Comparison of ENCODE assay signal across 11 mouse cellular contexts in genomic region chr11:75796536-75797246, GRCm38 (mm10). TPM values are rescaled to one million over a fixed set of nuclear protein-coding genes. Genes with fewer than 3 reads are reported as not detected.
DNase-seq lines count a peak whose midpoint lies in the region; ATAC-seq lines count a peak whose summit lies in the region.
"Had no signal": no experiment of that assay in that cellular context is flagged by ENCODE, and none has a peak within 500 bp of the region (broad histone marks: within the 10 kb centered on the region; RNA-seq: fewer than 3 reads in every experiment).

No protein-coding gene starts in this region.

- H3K4me1 ChIP-seq in heart, embryonic 12.5 days (replicated peaks): peaks cover 8% of the 10 kb centered on the region; the same call in 1 of the 2 replicates
- peaks cover 21% of the 10 kb centered on the region for H3K4me1 ChIP-seq in neural tube, embryonic 12.5 days
- H3K4me1 ChIP-seq in limb, embryonic 12.5 days (replicated peaks): peaks cover 16% of the 10 kb centered on the region

- no peak overlapping the region for H3K9ac ChIP-seq in heart, embryonic 12.5 days
- no peak overlapping the region for H3K9ac ChIP-seq in neural tube, embryonic 12.5 days
- H3K9ac ChIP-seq in limb, embryonic 12.5 days (replicated peaks): no peak overlapping the region

- no peak for ATAC-seq in heart, embryonic 12.5 days (ENCODE audit: insufficient number of reproducible peaks, low FRiP score)
- ATAC-seq in neural tube, embryonic 12.5 days (ENCODE audit: low FRiP score, low read depth): no peak
- ATAC-seq in limb, embryonic 12.5 days (ENCODE audit: insufficient number of reproducible peaks, insufficient read depth, low FRiP score, low TSS enrichment, low read depth): no peak
- no peak for ATAC-seq in megakaryocyte progenitor cell, adult 5-6 weeks (replicated peaks; ENCODE audit: poor library complexity)

- DNase-seq in heart, adult 8-10 months (ENCODE audit: low spot score): no peak
- DNase-seq in neural tube, embryonic 10.5 days (ENCODE audit: extremely low spot score, low spot score): no peak
- peak; percentile 64 for DNase-seq in testis, postnatal 10 days (ENCODE audit: low spot score)
- DNase-seq in Muller cell, postnatal 12 days (ENCODE audit: inconsistent ontology term): no peak

- 63% methylated on average over 13 of the region's 13 CpGs for WGBS in heart, embryonic 12.5 days
- 75% methylated on average over 13 of the region's 13 CpGs for WGBS in neural tube, embryonic 12.5 days
- WGBS in limb, embryonic 12.5 days: 67% methylated on average over 13 of the region's 13 CpGs

- no peaks in the 10 kb centered on the region for H3K36me3 ChIP-seq in heart, embryonic 12.5 days
- no peaks in the 10 kb centered on the region for H3K36me3 ChIP-seq in neural tube, embryonic 12.5 days
- no peaks in the 10 kb centered on the region for H3K36me3 ChIP-seq in limb, embryonic 12.5 days

- no peak overlapping the region for H3K27ac ChIP-seq in heart, embryonic 12.5 days (ENCODE audit: poor library complexity, severe bottlenecking)
- H3K27ac ChIP-seq in neural tube, embryonic 12.5 days: no peak overlapping the region
- H3K27ac ChIP-seq in limb, embryonic 12.5 days: no peak overlapping the region

- H3K9me3 ChIP-seq in heart, embryonic 12.5 days (replicated peaks): no peaks in the 10 kb centered on the region
- H3K9me3 ChIP-seq in neural tube, embryonic 12.5 days: no peaks in the 10 kb centered on the region
- H3K9me3 ChIP-seq in limb, embryonic 12.5 days: peaks cover 3% of the 10 kb centered on the region; the same call in 1 of the 2 replicates

- peaks cover 92% of the 10 kb centered on the region for H3K27me3 ChIP-seq in heart, embryonic 12.5 days (replicated peaks)
- peaks cover 55% of the 10 kb centered on the region for H3K27me3 ChIP-seq in neural tube, embryonic 12.5 days (replicated peaks)
- H3K27me3 ChIP-seq in limb, embryonic 12.5 days: peaks cover 82% of the 10 kb centered on the region

- 0 out of 2 replicates have a peak overlapping the region, but pooled peaks have one; percentile 46 for H3K4me3 ChIP-seq in heart, embryonic 12.5 days
- no peak overlapping the region for H3K4me3 ChIP-seq in neural tube, embryonic 12.5 days
- peak overlapping the region; percentile 53; the same call in 1 of the 2 replicates for H3K4me3 ChIP-seq in limb, embryonic 12.5 days (replicated peaks)

- H3K4me2 ChIP-seq in heart, embryonic 12.5 days: no peak overlapping the region
- peak overlapping the region; percentile 70 for H3K4me2 ChIP-seq in neural tube, embryonic 12.5 days (replicated peaks)
- no peak overlapping the region for H3K4me2 ChIP-seq in limb, embryonic 12.5 days

RNA-seq across cellular contexts. Expression of gene Doc2b, which starts 0.8 kb away (rescaled TPM):
- 0.08 and 0.15 TPM in 2 replicates for polyA plus RNA-seq in heart, embryonic 12.5 days (2016; fragmentation: Nextera tagmentation; extraction: Ambion mirVana)
- total RNA-seq in heart, adult 8-10 months (2022): under 1 TPM; 0.23 to 1.00 (median 0.64) TPM
- polyA plus RNA-seq in neural tube, embryonic 12.5 days (2016; fragmentation: Nextera tagmentation; extraction: Ambion mirVana): 0.59 and 0.82 TPM in 2 replicates
- 0.59 and 0.79 TPM in 2 replicates for polyA plus RNA-seq in limb, embryonic 12.5 days (2016; fragmentation: Nextera tagmentation; extraction: Ambion mirVana)
- total RNA-seq in megakaryocyte progenitor cell, adult 5-6 weeks (2015): not detected in 2 replicates
- total RNA-seq in megakaryocyte progenitor cell, adult 5-6 weeks (2017): not detected in 2 replicates
- total RNA-seq: CH12.LX; granulocyte monocyte progenitor cell, adult 5-6 weeks; monocyte, adult 5-6 weeks had no signal
